Mouse (Mus musculus): ENCODE results near the gene Mypn. TPM values are rescaled to one million over a fixed set of nuclear protein-coding genes. Genes with fewer than 3 reads are reported as not detected.

Gene Mypn
- polyA plus RNA-seq, 1 experiment: 0.01 TPM

DNA sequence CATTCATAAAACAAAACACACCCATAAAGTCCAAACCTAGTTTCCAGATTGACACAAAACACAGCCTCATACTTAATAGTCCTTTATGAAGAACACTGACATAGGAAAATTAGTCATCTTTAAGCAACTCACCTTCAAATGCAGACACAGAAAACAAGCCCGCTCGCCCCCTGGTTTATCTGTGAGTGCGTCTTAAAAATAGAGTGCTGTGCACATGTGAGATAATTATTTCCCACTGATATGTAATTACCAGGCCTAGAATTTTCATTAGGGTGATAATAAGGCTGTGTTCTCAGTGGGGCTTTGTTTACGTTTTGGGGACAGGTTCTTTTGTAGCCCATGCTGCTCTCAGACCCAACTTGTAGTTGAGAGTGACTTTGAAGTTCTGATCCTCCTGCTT lies 4.7 kb downstream of the Mypn start:
- Histone ChIP-seq H3K79me2 (ENCODE audit: control insufficient read depth, insufficient read depth) (no peaks in the 10 kb centered on the region), H3ac (ENCODE audit: control insufficient read depth, insufficient read length, low read depth) (no peak overlapping the region), H3K27me3 (ENCODE audit: control insufficient read depth, insufficient read depth, insufficient read length) (no peaks in the 10 kb centered on the region), H3K4me3 (ENCODE audit: insufficient read depth, poor library complexity, severe bottlenecking) (no peak overlapping the region), H3K79me3 (ENCODE audit: low read depth) (no peaks in the 10 kb centered on the region), H3K36me3 (ENCODE audit: control insufficient read depth, insufficient read depth) (no peaks in the 10 kb centered on the region)
- no peak for TF ChIP-seq CTCF (IDR thresholded peaks at IDR 0.05; ENCODE audit: control insufficient read depth, insufficient read depth, insufficient read length)
- TF ChIP-seq MYOD1 (IDR thresholded peaks at IDR 0.05; ENCODE audit: control insufficient read depth, insufficient read length, low read depth): no peak

DNA sequence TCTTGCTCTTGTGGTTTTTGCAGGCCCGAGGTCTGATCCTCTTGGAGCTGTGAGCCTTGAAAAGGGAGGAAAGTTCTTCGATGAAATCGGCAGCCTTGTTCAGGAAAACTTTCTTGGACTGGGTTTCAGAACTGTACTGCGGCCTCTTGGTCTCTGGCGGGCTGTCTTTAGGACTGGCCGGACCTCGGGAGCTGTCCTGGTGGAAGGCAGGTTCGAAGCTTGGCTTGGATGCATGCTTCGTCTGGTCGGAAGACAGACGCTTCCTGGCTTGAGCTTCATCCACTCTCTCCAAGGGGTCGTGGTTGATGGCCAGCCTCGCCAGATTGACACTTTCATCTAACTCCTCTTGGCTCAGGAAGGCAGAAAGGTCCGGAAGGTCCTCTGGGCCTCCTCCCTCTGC lies 11.0 kb downstream of the Mypn start:
- Histone ChIP-seq H3K4me3 (ENCODE audit: insufficient read depth, poor library complexity, severe bottlenecking) (no peak overlapping the region), H3K79me2 (ENCODE audit: control insufficient read depth, insufficient read depth) (no peaks in the 10 kb centered on the region), H3K27me3 (ENCODE audit: control insufficient read depth, insufficient read depth, insufficient read length) (no peaks in the 10 kb centered on the region), H3ac (ENCODE audit: control insufficient read depth, insufficient read length, low read depth) (no peak overlapping the region), H3K79me3 (ENCODE audit: low read depth) (no peaks in the 10 kb centered on the region), H3K36me3 (ENCODE audit: control insufficient read depth, insufficient read depth) (no peaks in the 10 kb centered on the region)
- TF ChIP-seq USF1 (IDR thresholded peaks at IDR 0.05; ENCODE audit: low read depth): no peak

DNA sequence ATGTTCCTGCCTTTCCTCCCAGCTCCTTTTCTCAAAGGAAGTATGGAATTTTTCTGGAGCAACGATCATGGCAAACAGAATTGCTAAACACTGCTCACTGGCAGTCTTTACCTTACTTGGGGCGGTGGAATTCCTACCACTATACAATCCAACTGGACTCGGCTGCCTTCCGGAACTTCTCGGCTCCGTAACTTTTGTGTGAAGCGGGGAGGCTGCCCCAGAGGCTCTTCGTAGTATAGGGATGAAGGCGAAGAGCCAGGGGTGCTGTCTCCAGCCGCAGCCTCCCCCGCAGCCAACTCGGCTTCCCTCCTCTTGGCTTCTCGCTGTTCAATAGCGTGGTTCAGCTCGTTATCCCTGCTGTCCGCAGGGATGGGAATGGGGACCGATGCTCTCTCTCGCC lies 11.5 kb downstream of the Mypn start:
- no peak overlapping the region for H3ac ChIP-seq (ENCODE audit: control insufficient read depth, insufficient read length, low read depth)
- no peak for TF ChIP-seq FOSL1 (IDR thresholded peaks at IDR 0.05; ENCODE audit: insufficient read depth, low read length, poor library complexity, severe bottlenecking)
- H3K79me3 ChIP-seq (ENCODE audit: low read depth): no peaks in the 10 kb centered on the region
- H3K4me3 ChIP-seq (ENCODE audit: insufficient read depth, poor library complexity, severe bottlenecking): no peak overlapping the region
- no peaks in the 10 kb centered on the region for H3K36me3 ChIP-seq (ENCODE audit: control insufficient read depth, insufficient read depth)
- no peaks in the 10 kb centered on the region for H3K79me2 ChIP-seq (ENCODE audit: control insufficient read depth, insufficient read depth)
- no peaks in the 10 kb centered on the region for H3K27me3 ChIP-seq (ENCODE audit: control insufficient read depth, insufficient read depth, insufficient read length)

DNA sequence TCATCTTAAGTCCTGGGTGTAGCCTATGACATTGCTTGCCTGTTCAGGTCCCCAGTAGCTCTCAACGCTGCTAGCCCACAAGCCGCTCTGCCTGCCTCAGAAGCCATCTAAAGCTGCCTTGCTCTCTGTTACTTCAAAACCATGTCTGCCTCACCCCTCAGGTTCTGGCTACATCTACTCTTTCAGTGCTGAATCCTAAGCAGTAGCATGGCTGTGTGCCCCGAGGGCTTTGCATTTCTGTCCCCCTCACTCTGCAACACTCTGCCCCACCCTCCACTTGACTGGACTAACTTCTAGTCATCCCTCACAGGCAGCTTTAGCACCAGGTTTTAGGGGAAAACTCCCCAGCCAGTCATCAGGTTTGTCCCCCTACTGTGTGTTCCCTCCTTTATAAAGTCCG lies 19.3 kb downstream of the Mypn start:
- TF ChIP-seq CEBPB (IDR thresholded peaks at IDR 0.05; ENCODE audit: low read depth): no peak
- TF ChIP-seq MYOD1 (IDR thresholded peaks at IDR 0.05; ENCODE audit: control insufficient read depth, insufficient read length, low read depth): no peak
- no peak for TF ChIP-seq FOSL1 (IDR thresholded peaks at IDR 0.05; ENCODE audit: insufficient read depth, low read length, poor library complexity, severe bottlenecking)
- TF ChIP-seq USF1 (IDR thresholded peaks at IDR 0.05; ENCODE audit: low read depth): no peak
- no peak for TF ChIP-seq MYOG (IDR thresholded peaks at IDR 0.05; ENCODE audit: control insufficient read depth, extremely low read depth, insufficient read length)
- TF ChIP-seq CTCF (IDR thresholded peaks at IDR 0.05; ENCODE audit: control insufficient read depth, insufficient read depth, insufficient read length): no peak
- TF ChIP-seq MAX (IDR thresholded peaks at IDR 0.05): no peak
- Histone ChIP-seq H3ac (ENCODE audit: control insufficient read depth, insufficient read length, low read depth) (no peak overlapping the region), H3K27me3 (ENCODE audit: control insufficient read depth, insufficient read depth, insufficient read length) (no peaks in the 10 kb centered on the region), H3K4me3 (ENCODE audit: insufficient read depth, poor library complexity, severe bottlenecking) (no peak overlapping the region), H3K36me3 (ENCODE audit: control insufficient read depth, insufficient read depth) (no peaks in the 10 kb centered on the region), H3K79me2 (ENCODE audit: control insufficient read depth, insufficient read depth) (no peaks in the 10 kb centered on the region), H3K79me3 (ENCODE audit: low read depth) (no peaks in the 10 kb centered on the region)

DNA sequence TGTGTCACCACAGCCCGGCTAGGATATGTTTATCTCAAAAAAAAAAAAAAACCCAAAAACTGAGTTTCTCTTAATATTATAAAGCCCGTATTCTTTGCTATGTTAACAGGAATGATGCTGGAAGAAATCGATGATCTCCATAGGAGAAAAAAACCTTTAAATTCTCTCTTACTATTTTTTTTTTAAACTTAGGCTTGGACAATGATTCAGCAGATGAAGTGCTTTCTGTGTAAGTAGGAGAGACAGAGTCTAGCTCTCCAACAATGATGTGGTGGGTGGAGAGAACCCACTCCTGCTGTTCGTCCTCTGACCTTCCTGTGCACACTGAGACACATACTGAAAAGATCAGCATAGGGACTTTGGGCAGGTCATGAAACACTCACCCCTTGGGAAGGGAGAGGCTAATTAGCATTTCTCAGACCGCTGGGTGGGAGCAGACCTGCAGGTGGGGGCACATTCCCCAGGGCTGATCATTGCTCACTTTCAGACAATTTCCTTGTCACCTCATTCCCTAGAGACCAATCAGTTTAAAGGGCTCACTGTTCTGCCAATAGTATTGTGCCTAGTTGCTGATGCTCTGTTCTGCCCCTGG lies 21.5 kb downstream of the Mypn start:
- no peak for TF ChIP-seq CEBPB (IDR thresholded peaks at IDR 0.05; ENCODE audit: low read depth)
- no peak for TF ChIP-seq FOSL1 (IDR thresholded peaks at IDR 0.05; ENCODE audit: insufficient read depth, low read length, poor library complexity, severe bottlenecking)
- TF ChIP-seq MYOD1 (IDR thresholded peaks at IDR 0.05; ENCODE audit: control insufficient read depth, insufficient read length, low read depth): no peak
- no peak for TF ChIP-seq MAX (IDR thresholded peaks at IDR 0.05)
- TF ChIP-seq MYOG (IDR thresholded peaks at IDR 0.05; ENCODE audit: control insufficient read depth, extremely low read depth, insufficient read length): no peak
- TF ChIP-seq USF1 (IDR thresholded peaks at IDR 0.05; ENCODE audit: low read depth): no peak
- no peak for TF ChIP-seq CTCF (IDR thresholded peaks at IDR 0.05; ENCODE audit: control insufficient read depth, insufficient read depth, insufficient read length)
- Histone ChIP-seq H3K4me3 (ENCODE audit: insufficient read depth, poor library complexity, severe bottlenecking) (no peak overlapping the region), H3K36me3 (ENCODE audit: control insufficient read depth, insufficient read depth) (no peaks in the 10 kb centered on the region), H3K79me2 (ENCODE audit: control insufficient read depth, insufficient read depth) (no peaks in the 10 kb centered on the region), H3K79me3 (ENCODE audit: low read depth) (no peaks in the 10 kb centered on the region), H3ac (ENCODE audit: control insufficient read depth, insufficient read length, low read depth) (no peak overlapping the region), H3K27me3 (ENCODE audit: control insufficient read depth, insufficient read depth, insufficient read length) (no peaks in the 10 kb centered on the region)

DNA sequence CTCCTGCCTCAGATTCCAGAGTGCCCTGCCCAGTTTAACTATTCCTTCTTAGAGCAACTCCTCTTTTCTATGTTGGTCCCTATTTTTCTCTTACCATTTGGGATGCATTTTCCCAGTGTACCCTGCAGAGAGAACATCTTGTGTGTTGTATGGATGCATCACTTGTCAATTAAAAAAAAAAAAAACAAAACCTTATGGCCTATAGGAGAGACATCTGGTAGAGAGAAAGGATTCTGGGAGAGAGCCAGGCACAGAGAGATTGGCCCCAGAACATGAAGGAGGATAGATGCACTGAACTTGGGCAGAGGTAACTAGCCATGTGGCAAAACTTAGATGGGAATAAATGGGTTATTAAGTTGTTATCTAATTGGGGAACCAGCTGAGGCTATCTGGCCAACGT lies 22.6 kb downstream of the Mypn start:
- H3K79me3 ChIP-seq (ENCODE audit: low read depth): no peaks in the 10 kb centered on the region
- no peaks in the 10 kb centered on the region for H3K79me2 ChIP-seq (ENCODE audit: control insufficient read depth, insufficient read depth)
- H3ac ChIP-seq (ENCODE audit: control insufficient read depth, insufficient read length, low read depth): no peak overlapping the region
- no peak overlapping the region for H3K4me3 ChIP-seq (ENCODE audit: insufficient read depth, poor library complexity, severe bottlenecking)
- no peaks in the 10 kb centered on the region for H3K27me3 ChIP-seq (ENCODE audit: control insufficient read depth, insufficient read depth, insufficient read length)
- H3K36me3 ChIP-seq (ENCODE audit: control insufficient read depth, insufficient read depth): no peaks in the 10 kb centered on the region
- TF ChIP-seq FOSL1 (IDR thresholded peaks at IDR 0.05; ENCODE audit: insufficient read depth, low read length, poor library complexity, severe bottlenecking) (no peak), CEBPB (IDR thresholded peaks at IDR 0.05; ENCODE audit: low read depth) (no peak), MAX (IDR thresholded peaks at IDR 0.05) (no peak), USF1 (IDR thresholded peaks at IDR 0.05; ENCODE audit: low read depth) (no peak), MYOD1 (IDR thresholded peaks at IDR 0.05; ENCODE audit: control insufficient read depth, insufficient read length, low read depth) (no peak), MYOG (IDR thresholded peaks at IDR 0.05; ENCODE audit: control insufficient read depth, extremely low read depth, insufficient read length) (no peak), CTCF (IDR thresholded peaks at IDR 0.05; ENCODE audit: control insufficient read depth, insufficient read depth, insufficient read length) (no peak)
